Mouse (Mus musculus): ENCODE measurements around the gene Stard7.
"Not testable (repeated sequence)": the region's sequence is repeated elsewhere in the genome, so short reads cannot be mapped to it uniquely, and the experiment has no call there.

The Stard7 gene

DNA sequence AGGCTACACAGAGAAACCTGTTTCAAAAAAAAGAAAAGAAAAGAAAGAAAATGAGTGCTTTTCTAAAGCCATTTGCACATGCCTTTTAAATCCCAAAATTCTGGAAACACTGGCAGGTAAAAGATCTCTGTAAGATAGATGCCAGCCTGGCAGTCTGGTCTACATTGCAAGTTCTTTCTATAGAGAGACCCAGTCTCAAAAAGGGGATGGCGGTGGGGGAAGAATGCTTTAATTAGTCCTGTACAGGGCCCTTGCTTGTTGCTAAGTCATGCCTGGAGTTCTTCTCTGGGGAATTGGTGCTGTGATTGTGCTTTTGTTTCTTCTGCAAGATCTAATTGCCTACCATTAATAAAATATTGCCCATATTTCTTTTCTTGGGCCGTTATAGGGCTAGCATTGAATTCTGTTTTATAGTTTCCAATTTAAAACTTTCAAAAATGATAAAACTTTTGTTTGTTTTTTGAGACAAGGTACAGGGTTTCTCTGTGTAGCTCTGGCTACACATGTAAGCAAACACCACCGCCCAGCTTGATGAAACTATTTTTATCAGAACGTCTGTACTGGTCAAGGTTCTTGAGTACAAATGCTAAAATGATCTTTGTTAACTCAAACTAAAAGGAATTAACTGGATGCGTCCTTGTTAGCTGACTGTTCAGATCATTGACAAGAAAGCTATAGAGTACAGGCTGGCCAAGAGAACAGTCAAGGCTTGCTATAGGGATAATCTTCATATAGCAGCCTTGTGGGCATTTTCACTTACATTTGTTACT is 5.7 kb downstream of the Stard7 start:
- DNase-seq (ENCODE audit: low read depth), result no peak

DNA sequence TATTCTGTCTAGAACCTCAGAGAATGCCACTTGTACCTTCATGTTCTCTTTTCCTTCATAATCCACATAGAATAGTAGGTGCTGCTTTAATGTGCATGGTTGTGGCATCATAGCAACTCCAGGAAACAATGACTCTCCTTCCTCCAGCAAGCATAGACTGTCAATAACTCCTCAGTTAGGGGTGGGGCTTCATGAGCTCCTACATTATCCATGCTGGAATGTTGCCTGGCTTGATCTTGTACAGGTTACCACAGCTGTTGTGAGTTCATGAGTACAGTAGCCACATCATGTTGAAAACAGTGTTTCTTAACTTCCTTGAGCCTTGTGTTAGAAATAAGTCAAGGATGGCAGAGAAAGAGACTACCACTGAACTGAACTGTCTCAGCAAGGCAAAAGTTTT is 8.1 kb downstream of the Stard7 start:
- no peak for DNase-seq (ENCODE audit: low read depth)

DNA sequence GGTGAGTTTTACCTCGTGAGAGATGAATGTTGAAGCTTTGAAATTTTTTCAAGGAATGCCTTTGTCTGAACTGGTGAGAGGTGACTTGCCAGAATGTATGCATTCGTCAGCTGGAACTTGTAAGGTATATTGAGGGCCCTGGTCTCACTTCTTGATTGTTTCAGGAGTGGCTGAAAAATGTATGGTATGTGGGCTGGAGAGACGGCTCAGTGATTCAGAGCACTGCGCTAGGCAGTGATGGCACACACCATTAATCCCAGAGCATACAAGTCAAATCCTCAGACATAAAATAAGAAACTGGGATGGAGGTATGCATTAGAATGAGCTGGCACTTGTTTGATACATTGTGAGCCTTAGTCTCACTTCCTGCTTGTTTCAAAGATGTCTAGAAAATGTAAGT is 22.2 kb downstream of the Stard7 start:
- DNase-seq (ENCODE audit: low read depth), result no peak

DNA sequence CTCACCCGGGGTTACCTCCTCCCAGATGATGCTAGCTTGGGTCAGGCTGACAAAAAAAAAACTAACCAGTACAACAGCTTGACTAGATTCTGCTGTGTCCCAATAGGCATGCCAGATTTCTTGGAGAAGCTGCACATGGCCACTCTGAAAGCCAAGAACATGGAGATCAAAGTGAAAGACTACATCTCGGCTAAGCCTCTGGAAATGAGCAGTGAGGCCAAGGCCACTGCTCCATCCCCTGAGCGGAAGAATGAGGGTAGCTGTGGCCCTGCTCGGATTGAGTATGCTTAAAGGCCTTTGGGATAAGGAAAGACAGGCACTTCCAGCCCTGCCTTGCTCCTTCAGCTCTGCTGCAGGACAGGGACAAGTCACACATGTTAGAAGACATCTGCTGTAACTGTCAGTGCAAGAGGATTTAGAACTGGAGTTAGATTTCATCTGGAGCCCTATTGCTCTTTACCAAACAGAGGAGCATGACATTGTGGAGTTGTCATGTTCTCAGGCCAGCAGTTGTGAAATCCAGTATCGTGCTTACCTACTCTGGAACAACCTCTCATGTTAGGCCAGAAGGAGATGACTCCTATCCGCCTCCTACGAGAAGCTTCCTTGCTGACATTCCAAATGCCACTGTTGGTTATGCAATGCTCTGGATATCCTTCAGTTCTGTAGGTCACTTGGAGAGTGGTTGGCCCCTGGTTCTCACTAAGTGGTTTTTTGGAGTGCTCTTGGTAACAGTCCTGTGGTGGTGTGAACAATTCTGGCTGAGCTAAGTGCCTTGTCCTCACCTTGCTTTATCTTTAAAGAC is 27.2 kb downstream of the Stard7 start:
- DNase-seq (ENCODE audit: low read depth), result no peak

DNA sequence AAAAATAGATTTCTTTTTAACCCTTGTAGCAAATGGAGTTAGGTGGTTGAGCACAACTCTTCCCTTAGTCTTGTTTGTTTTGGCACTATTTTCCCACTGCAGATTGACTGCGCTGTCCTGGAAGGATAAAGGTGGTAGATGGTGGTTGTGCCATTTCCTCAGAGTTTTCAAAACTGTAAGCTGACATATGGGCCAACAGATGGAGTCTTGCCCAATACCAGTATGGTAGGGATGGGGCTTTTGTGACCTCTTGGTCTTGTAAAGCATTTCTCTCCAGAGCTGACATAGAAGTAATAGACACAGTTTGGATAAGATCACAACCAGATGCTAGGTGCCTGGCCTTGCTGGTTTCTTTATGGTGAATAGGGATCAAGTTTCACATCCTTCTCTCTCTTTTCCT is 28.0 kb downstream of the Stard7 start:
- no peak for DNase-seq (ENCODE audit: low read depth)

DNA sequence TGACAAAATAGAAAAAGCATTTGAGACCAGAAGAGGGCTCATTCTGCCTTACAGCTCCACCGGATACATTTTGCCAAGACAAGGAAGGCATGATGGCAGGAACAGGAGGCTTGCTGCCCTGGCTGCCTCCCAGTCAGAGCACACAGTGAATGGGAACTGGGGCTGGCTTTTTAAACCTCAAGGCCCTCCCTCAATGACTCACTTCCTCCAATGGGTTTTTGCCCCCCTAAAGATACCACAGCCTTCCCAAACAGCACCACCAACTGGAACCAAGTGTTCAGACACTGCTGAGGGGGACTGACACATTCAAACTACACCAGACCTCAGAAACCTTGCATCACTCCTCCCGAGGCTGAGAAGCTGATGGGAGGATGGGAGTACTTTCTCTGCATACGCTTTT is 30.7 kb downstream of the Stard7 start:
- DNase-seq (ENCODE audit: low read depth), result no peak

DNA sequence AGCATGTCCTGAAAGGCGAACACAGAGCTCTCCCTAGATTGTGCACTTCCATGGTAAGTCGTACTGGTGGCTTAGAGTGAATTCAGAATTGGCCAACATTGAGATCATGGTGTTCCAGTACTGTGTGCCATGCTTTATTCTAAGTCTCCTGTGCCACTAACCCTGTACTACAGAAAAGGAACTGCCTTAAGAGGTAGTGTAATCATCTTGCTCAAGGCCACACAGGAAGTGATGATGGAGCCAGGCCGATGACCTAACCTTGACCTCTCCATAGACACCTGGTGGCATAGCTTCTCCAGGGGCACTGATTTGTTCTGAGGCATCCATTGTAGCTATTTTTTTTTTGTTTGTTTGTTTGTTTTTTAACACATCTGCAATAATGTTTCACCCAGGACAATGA is 31.9 kb downstream of the Stard7 start:
- DNase-seq (ENCODE audit: low read depth), result no peak

DNA sequence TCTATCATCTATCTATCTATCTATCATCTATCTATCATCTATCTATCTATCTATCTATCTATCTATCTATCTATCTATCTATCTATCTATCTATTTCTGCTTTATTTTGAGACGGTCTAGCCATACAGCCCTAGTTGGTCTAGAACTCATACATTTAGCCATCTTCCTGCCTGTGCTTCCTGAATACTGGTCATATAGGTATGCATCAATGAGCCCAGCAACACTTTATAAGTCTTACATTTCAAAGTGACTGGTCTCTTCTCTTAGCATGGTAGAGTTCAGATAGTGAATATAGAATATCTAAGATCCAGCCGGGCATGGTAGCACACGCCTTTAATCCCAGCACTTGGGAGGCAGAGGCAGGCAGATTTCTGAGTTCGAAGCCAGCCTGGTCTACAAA is 34.2 kb downstream of the Stard7 start:
- not testable (repeated sequence) for DNase-seq (ENCODE audit: low read depth)

DNA sequence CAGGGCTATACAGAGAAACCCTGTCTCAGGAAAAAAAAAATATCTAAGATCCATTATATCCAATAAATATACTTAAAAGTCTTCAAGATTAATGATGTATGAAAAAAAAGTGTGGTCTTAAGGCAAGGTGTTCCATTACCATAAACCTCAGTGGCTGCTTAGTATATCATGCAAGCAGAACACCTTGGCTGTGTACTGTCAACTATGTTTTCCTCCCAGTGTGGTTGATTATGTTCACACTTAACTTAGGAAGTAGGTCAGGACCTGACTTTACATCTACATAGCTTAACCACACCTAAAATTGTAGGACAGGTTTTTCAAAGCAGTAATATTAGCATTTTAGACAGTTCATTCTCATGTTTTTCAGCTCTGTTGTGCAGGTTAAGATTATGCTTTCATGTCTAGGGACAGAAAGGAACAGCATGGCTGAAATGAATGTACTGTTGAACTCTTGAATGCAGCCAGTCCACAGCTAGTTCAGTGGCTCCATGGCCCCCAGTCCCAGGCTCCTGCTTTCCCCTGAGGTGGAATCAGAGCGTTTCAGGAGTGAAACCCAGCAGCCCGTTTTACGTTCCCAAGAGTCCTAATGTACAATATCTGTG is 34.7 kb downstream of the Stard7 start:
- no peak for DNase-seq (ENCODE audit: low read depth)

DNA sequence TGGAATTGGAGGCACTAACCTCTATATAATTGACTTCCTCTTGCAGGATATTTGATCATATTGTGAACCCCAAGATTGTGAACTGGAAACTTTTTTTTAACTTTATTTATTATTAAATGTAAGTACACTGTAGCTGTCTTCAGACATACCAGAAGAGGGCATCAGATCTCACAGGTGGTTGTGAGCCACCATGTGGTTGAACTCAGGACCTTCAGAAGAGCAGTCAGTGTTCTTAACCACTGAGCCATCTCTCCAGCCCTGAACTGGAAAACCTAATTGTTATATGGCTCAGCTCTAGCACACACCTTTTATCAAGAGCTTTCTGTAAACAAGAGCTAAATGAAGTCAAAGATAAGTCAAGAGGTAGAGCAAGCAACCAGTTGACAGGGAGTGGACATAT is 36.1 kb downstream of the Stard7 start:
- DNase-seq (ENCODE audit: low read depth), result no peak

DNA sequence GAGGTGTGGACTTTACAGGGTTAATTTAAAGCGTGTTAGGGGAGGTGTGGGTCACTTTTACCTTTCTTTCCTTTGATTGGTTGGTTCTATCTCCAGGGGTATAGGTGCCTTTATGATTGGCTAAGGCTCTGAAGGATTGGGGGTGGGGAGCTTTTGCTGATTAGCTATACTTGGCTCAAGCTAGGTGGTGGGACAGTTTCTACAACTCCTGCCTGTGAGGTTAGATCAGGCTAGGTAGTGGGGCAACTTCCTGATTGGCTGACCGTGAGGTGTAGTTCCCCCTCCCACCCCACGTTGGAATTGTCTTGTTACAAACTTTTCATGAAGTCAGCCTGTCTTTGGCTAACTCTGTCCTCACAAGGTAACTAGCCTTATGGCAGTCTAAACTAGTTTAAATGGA is 37.2 kb downstream of the Stard7 start:
- no peak for DNase-seq (ENCODE audit: low read depth)

DNA sequence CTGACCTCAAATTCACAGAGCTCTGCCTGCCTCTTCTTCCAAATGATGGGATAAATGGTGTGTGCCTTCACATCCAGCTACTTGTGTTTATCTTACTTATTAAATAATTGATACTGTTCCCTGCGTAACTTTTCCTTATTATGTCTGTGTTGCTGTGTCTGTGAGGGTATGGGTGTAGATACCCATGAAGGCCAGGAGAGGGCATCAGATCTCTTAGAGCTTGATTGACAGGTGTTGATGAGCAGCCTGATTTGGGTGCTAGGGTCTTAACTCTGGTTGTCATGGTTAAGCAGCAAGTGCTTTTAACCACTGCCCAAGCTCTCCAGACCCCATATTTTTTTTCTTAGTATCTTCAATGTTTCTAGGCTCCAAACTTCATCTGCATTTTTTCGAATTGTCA is 38.6 kb downstream of the Stard7 start:
- DNase-seq (ENCODE audit: low read depth), result no peak

DNA sequence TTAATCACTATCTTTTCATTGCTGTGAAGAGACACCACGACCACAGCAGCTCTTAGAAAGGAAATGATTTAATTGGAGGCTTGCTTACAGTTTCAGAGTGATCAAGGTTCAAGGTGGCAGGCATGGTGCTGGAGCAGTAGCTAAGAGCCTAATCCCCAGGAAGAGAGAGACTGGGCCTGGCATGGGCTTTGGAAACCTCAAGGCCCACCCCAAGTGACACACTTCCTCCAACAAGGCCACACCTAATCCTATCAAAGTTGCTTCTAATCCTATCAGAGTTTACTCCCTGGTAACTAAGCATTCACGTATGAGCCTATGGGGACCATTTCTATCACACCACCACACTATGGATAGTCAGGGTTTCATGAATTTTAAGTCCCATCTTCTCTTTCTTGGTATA is 40.2 kb downstream of the Stard7 start:
- DNase-seq (ENCODE audit: low read depth), result no peak

DNA sequence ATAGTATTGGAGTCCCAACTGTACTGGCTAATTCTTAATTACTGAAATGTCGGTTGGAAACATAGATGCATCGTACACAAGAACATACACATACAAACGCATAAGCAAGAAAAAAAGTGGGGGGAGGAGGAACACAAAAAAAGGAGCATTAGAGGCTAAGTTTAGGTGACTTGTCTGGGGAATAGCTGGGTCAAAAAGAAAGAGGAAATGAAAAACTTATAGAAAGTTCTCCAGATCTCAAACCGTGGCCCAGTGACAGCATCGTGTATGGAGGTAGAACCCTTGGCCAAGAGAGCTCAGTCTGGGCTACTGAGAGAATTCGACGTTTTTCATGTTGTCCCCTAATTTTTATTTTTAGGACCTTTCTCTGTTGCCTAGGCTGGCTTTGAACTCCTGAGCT is 40.7 kb downstream of the Stard7 start:
- DNase-seq (ENCODE audit: low read depth), result no peak

DNA sequence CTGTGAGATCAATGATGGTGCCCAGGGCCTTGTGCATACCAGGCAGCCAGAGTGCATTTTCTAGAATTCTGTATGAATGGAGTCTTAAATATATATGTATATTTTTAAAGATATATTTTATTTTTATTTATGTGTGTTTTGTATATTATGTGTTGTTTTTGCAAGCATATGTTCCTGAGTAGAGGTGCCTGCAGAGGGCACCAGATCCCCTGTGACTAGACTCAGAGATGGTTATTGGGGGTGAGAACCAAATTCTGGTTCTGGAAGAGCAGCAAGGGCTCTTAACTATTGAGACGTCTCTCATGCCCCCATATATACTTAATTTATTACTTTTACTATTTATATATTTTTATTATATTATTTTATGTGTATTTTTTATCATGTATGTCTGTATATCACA is 41.2 kb downstream of the Stard7 start:
- no peak for DNase-seq (ENCODE audit: low read depth)

DNA sequence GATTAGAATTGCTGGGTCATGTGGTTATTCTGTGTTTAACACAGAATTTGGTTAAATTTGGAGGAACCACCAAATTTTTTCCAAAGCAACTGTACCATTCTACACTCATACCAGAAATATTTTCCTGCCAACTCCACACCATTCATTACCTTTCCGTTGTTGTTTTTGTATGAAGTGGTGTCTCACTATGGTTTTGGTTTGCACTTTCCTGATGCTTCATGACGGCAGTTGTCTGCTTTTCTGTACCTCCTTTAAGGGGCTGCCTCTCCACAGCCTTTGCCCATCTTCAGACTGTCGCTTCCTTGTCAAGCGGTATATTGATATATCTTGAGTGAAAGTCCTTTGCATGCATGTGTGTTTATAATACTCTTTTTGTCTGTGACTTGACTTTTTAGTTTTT is 42.8 kb downstream of the Stard7 start:
- no peak for DNase-seq (ENCODE audit: low read depth)

DNA sequence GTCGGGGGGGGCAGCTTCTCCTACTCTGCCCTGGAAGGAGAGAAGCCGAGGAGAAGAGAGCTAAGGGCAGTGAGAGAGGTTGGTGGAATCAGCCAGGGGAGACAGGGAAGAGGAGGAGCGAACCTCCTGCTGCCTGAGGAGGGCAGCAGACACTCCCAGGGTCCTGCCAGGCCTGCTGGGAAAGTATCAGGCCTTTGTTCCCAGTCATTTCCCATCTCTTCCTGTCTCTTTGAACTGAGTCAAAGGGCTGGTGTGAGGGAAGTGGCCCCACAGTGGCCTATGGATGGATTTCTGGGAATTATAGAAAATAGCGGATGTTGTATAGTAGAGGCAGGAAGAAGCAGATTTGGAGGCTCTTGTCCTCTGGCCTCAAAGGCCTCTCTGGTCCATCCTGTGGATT is 43.9 kb downstream of the Stard7 start:
- DNase-seq (ENCODE audit: low read depth), result no peak

DNA sequence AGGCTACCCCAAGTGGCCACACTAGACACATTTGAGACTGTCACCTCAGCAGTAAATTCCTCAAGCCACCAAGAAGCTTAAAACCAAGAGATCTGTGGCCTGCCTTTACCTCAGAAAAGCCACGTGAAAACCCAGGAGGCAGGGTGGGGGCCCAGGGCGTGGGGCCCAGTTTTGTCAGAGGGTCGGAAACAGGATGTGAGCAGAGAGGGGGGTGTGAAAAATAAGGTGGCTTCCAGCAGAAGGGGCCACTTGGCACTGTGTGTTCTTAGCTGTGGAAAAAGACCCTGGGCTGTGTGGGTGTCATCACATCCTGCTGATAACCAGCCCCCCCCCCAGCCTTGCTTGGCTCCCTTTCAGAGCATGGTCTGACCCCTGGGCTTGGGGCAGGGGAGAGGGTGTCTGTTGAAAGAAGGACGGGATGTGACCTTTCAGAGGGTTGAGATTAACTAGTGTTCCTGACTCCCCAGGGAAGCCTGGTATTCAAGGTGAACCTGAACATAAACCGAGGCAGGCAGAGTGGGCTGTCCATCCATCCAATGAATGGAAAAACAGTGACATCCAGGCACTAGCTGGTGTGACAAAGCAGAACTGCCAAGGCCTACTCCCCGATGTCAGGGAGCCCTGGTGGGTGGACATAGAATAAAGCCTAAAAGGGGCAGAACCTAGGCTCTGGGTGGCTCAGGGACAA is 44.6 kb downstream of the Stard7 start:
- no peak for DNase-seq (ENCODE audit: low read depth)

DNA sequence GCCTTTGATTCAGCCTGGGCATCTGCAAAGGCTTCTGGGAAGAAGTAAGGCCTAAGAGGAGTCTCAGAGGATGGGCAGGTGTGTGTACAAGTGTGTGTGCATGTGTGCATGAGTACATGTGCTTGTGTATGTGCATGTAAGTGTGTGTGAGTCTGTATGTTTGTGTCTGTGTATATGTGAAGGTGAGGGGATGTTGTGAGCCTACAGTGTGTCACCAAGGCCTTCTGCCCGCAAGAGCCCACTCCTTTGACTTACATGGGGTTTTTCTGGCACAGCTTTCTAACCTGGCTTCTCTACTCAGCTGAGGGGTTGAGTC is 45.1 kb downstream of the Stard7 start:
- DNase-seq (ENCODE audit: low read depth), result no peak

DNA sequence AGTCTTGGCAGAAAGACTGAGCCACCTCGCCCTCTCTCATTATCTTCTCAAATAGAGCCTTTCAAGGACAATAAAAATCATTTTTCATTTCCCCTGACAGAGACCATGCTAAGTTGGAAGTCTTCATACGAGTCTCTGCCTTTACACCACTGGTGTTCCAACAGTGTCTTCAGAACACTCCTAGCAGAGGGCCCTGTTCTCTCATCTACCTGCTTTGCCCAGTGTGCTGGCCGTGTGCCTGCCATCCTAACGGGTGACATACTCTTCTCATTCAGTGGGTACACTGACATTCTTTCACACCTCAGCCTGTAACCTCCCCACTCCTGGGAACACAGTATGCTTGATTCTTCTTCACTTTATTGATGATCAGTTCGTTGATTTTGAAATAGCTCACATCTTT is 46.4 kb downstream of the Stard7 start:
- DNase-seq (ENCODE audit: low read depth), result no peak

DNA sequence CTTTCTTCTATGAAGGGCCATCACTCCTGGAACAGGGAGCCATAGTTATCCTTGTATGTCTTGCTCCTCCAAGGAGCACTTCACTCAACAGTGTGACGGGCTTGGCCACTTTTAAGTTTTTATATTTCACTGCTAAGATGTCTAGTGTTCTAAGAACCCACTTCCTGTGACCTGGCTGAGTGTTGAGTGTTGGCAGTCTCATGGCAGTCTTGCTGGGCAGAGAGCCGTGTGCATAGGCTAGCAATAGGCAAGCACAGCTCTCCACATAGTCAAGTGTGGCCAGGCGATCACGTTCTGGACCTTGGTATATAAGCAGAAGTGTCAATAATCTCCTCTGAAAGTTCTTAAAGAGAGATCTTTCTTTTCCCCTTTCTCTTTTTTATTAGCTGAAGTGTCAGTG is 48.1 kb downstream of the Stard7 start:
- no peak for DNase-seq (ENCODE audit: low read depth)

DNA sequence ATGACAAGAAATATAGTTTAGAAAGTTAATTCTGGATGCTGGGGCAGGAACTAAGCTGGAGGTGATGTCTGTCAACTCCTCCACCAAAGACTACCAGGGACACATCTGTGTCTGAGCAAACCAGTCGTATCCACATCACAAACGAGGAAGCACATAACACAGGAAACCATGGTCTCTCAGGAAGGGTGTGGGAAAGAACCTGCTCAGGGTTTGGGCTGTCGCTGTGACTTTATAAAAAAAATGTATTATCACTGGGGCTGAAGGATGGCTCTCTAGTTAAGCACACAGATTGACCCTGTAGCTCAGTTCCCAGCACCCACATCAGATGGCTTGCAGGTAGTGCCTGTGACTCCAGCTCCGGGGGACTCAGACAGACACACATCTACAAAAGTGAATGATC is 49.1 kb downstream of the Stard7 start:
- DNase-seq (ENCODE audit: low read depth), result no peak

Data from c-Kit-positive CD71-negative TER-119-negative erythroid progenitor cells, embryonic 14.5 days (primary cell).